Mouse (Mus musculus): ENCODE results near the gene Olfr1337. TPM values are rescaled to one million over a fixed set of nuclear protein-coding genes. Genes with fewer than 3 reads are reported as not detected.
"Not testable (repeated sequence)": the region's sequence is repeated elsewhere in the genome, so short reads cannot be mapped to it uniquely, and the experiment has no call there.

Gene Olfr1337
- not detected in 2 replicates for total RNA-seq (2015; ENCODE audit: low replicate concordance)
- total RNA-seq (2017; ENCODE audit: low replicate concordance): not detected in 2 replicates

DNA sequence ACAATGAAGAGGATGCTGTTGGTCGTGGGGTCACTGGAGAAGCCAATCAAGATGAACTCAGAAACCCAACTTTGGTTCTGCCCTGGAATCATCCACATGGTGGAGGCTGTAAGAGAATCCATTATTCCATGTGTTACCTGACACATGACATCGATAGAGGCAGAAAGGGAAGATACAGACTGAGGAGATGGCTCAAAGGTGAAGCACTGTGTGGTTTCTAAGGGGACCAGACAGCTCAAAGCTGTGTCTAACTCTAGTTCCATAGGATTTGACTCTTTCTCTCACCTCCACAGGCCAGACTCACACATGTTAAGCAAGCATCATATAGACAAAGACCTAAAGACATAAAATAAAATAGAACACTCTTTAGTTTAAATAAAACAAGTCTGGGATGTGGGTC, at the start of gene Olfr1337:
TSS of gene Olfr1337 (minus strand) at position 101 of the 400 bp plus-strand sequence.
- no peak for ATAC-seq (replicated peaks; ENCODE audit: low FRiP score, poor library complexity, severe bottlenecking)

DNA sequence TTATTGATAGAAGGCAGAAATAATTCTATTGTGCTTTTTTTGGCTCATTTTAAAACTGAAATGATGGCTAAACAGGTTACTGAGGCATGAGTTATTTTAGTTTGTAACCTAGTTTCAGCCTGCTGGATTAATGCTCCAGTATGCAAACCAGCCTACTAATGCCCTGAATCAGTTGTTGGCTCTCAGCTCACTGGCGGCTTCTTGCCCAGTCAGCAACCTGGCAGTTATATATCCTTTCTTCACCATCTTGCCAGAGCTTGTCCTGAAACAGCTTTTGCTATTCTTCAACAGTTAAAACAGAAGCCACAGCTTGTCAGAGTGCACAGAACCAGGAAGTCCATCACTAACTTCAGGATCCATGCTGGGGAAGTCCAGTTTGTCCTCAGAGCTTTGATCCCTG, 36.5 kb upstream of the Olfr1337 start:
- no peak for ATAC-seq (replicated peaks; ENCODE audit: low FRiP score, poor library complexity, severe bottlenecking)

DNA sequence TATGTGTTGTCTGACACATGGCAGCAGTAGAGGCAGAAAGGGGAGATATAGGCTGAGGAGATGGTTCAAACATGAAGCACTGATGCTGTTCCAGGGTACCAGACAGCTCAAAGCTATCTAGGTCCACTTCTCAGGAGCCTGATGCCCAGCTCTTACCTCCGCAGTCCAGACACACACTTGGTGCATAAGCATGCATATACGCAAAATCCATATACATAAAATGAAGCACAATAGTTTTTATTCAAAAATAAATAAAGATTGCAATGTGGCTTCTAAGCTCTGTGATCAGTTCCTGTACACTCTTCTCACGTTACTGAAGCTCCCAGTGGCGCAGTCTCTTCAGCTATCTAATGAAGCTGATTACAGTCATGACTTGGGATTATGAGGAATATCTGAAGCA, 27.5 kb upstream of the Olfr1337 start, which contains the start of gene Olfr1335:
TSS of gene Olfr1335 (minus strand) at position 101 of the 400 bp plus-strand sequence.
- ATAC-seq (replicated peaks; ENCODE audit: low FRiP score, poor library complexity, severe bottlenecking): no peak

DNA sequence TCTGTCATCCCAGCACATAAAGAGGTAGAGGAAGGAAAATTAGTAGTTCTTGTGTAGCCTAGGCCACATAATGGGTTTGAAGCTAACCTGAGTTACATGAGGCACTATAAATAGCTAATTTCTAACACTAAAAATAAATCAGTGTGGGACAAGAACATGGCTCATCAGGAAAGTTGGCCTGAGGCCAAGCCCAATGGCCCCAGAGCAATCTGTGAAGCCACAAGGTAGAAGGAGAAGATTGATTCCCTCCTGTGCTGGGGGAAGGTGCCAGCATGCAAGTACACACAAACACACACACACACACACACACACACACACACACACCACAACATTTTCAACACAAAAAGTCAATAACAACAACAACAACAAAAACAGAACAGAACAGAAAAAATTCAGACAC, 10.4 kb upstream of the Olfr1337 start:
- ATAC-seq (replicated peaks; ENCODE audit: low FRiP score, poor library complexity, severe bottlenecking): not testable (repeated sequence)

DNA sequence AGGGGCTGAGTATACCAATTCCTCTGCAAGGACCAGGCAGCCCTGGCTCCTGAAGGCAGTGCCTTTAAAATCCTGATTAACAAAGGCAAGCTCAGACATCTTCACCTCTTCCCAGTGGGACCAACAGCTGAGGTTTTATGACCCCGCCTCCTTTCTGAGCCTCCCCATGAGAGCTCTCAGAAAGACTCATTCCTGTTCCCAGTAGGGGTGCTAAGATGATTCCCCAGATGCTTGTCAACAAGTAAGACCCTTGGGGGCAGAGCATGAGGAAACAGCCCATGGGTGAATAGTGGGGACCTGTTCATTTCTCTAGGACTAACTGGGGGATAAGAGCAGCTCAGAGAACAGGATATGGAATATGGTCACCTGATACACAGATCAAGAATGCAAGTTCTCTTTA, 23.7 kb downstream of the Olfr1337 start, which contains the start of gene Olfr1338:
TSS of gene Olfr1338 (minus strand) at position 101 of the 400 bp plus-strand sequence.
- no peak for ATAC-seq (replicated peaks; ENCODE audit: low FRiP score, poor library complexity, severe bottlenecking)

DNA sequence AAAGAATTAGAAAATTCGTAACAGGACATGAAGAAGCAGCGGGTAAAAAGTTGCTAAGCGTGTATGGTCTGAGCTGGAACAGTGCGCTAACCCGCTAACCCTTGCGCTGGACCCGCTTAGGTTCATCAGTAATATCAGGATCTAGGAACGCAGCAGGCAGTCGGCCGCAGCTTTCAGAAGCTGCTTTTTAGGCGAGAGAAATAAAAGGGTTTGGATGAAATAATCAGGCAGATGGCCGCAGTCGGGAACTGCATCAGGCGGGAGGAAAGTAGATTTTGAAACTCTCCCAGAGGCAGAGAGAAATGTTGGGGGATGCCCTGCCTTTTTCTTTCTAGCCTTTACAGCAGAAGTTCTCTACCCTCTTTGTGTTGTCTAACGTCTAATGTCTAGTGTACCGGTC, 40.5 kb downstream of the Olfr1337 start:
- no peak for ATAC-seq (replicated peaks; ENCODE audit: low FRiP score, poor library complexity, severe bottlenecking)

DNA sequence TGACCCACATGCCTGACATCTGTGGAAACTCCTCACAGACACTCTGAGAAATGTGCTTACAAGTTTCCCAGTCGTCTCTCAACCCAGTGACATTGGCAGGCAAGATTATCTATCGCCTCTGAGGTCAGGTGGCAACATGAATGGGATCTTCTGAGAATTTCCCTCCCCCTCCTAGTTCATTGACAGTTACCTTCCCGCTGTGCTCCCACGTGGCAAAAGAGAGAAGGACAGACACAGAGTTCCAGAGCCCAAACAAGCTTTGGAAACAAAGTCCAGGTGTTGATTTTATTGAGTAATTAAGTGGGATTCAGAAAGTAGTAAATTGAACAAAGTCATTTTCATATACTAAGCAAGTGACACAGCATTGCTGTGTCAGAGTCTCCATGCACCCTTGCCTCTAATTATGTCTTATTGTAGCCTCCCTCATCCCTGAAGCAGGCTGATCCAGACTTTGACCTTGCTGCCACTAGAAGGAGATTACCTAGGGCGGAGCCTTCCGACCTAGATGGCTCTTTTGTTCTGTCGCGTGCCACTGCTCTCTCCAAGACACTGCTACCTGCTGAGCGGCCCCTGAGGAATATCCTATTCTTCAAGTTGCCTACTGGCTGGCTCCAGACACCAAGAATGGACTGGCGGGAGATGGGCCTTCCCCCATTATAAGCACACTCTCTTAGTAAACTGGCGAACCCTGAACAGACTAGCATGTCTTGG, 41.2 kb downstream of the Olfr1337 start:
- no peak for ATAC-seq (replicated peaks; ENCODE audit: low FRiP score, poor library complexity, severe bottlenecking)

DNA sequence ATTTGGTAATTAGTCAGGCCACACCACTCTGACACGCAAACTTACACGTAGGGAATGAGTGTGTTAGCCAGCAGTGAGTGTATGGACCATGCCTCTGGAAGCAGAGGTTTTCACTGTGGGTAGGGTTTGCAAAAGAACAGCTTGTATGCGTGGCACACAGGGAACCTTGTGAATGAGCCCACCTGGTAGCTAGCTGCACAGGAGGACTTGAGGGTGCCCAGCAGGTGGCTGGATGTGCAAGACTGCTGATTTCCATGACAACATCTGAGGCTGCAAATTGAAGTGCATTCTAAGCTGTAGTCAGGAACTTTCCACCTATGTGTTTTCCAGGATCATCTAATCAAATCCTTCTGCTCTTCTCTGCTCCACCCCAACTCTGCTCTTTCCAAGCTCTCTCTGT, 42.8 kb downstream of the Olfr1337 start:
- ATAC-seq (replicated peaks; ENCODE audit: low FRiP score, poor library complexity, severe bottlenecking): no peak

DNA sequence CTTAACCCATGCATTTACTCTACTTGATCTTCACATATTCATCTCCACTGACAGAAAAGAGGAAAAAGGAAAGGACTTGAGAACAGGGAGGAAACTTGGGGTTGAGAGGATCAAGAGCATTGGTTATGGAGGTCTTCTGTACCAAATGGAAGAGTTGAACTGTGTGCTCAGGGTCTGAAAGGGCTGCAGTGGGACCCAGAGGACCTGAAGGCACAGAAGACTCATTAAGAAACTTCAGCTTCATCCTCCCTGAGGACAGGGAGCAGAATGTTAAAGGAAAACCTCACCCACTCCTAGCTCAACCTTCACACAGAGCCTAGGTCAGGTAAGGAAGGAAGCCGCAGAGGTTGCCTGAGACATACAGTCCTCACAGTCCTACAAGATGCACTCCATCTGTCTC, 50.5 kb downstream of the Olfr1337 start, which contains the start of gene Olfr1339:
TSS of gene Olfr1339 (plus strand) at position 301 of the 400 bp plus-strand sequence.
- no peak for ATAC-seq (replicated peaks; ENCODE audit: low FRiP score, poor library complexity, severe bottlenecking)

Other genes with a start within 250 kb of the Olfr1337 start
- not detected in 2 replicates for gene Tmem125, start 238.5 kb downstream of the Olfr1337 start, total RNA-seq (2015; ENCODE audit: low replicate concordance)
- not detected in 2 replicates for gene Tmem125, start 238.5 kb downstream of the Olfr1337 start, total RNA-seq (2017; ENCODE audit: low replicate concordance)
- gene Cfap57, start 161.8 kb downstream of the Olfr1337 start, total RNA-seq (2015; ENCODE audit: low replicate concordance): 0.63 TPM in 1 of 2 replicates, not detected in the other
- 0.51 and 0.84 TPM in 2 replicates for gene Cfap57, start 161.8 kb downstream of the Olfr1337 start, total RNA-seq (2017; ENCODE audit: low replicate concordance)
- 28.4 and 35.1 TPM in 2 replicates for gene Ebna1bp2, start 161.8 kb downstream of the Olfr1337 start, total RNA-seq (2015; ENCODE audit: low replicate concordance)
- gene Ebna1bp2, start 161.8 kb downstream of the Olfr1337 start, total RNA-seq (2017; ENCODE audit: low replicate concordance): 12.6 and 20.6 TPM in 2 replicates
- gene Olfr62, start 123.6 kb downstream of the Olfr1337 start, total RNA-seq (2015; ENCODE audit: low replicate concordance): not detected in 2 replicates
- gene Olfr62, start 123.6 kb downstream of the Olfr1337 start, total RNA-seq (2017; ENCODE audit: low replicate concordance): not detected in 2 replicates
- not detected in 2 replicates for gene Olfr1342, start 89.8 kb downstream of the Olfr1337 start, total RNA-seq (2015; ENCODE audit: low replicate concordance)
- not detected in 2 replicates for gene Olfr1342, start 89.8 kb downstream of the Olfr1337 start, total RNA-seq (2017; ENCODE audit: low replicate concordance)
- not detected in 2 replicates for gene Olfr1341, start 79.1 kb downstream of the Olfr1337 start, total RNA-seq (2015; ENCODE audit: low replicate concordance)
- not detected in 2 replicates for gene Olfr1341, start 79.1 kb downstream of the Olfr1337 start, total RNA-seq (2017; ENCODE audit: low replicate concordance)
- not detected in 2 replicates for gene Olfr1340, start 62.4 kb downstream of the Olfr1337 start, total RNA-seq (2015; ENCODE audit: low replicate concordance)
- gene Olfr1340, start 62.4 kb downstream of the Olfr1337 start, total RNA-seq (2017; ENCODE audit: low replicate concordance): not detected in 2 replicates
- not detected in 2 replicates for gene Olfr1339, start 50.4 kb downstream of the Olfr1337 start, total RNA-seq (2015; ENCODE audit: low replicate concordance)
- not detected in 2 replicates for gene Olfr1339, start 50.4 kb downstream of the Olfr1337 start, total RNA-seq (2017; ENCODE audit: low replicate concordance)
- not detected in 2 replicates for gene Olfr1338, start 23.8 kb downstream of the Olfr1337 start, total RNA-seq (2015; ENCODE audit: low replicate concordance)
- not detected in 2 replicates for gene Olfr1338, start 23.8 kb downstream of the Olfr1337 start, total RNA-seq (2017; ENCODE audit: low replicate concordance)
- not detected in 2 replicates for gene Olfr1335, start 27.4 kb upstream of the Olfr1337 start, total RNA-seq (2015; ENCODE audit: low replicate concordance)
- not detected in 2 replicates for gene Olfr1335, start 27.4 kb upstream of the Olfr1337 start, total RNA-seq (2017; ENCODE audit: low replicate concordance)
- gene Olfr1333, start 53.7 kb upstream of the Olfr1337 start, total RNA-seq (2015; ENCODE audit: low replicate concordance): not detected in 2 replicates
- gene Olfr1333, start 53.7 kb upstream of the Olfr1337 start, total RNA-seq (2017; ENCODE audit: low replicate concordance): not detected in 2 replicates
- not detected in 2 replicates for gene Olfr1331, start 82.1 kb upstream of the Olfr1337 start, total RNA-seq (2015; ENCODE audit: low replicate concordance)
- not detected in 2 replicates for gene Olfr1331, start 82.1 kb upstream of the Olfr1337 start, total RNA-seq (2017; ENCODE audit: low replicate concordance)
- gene Olfr1330, start 106.0 kb upstream of the Olfr1337 start, total RNA-seq (2015; ENCODE audit: low replicate concordance): not detected in 2 replicates
- not detected in 2 replicates for gene Olfr1330, start 106.0 kb upstream of the Olfr1337 start, total RNA-seq (2017; ENCODE audit: low replicate concordance)
- gene Olfr1329, start 134.9 kb upstream of the Olfr1337 start, total RNA-seq (2015; ENCODE audit: low replicate concordance): not detected in 2 replicates
- not detected in 2 replicates for gene Olfr1329, start 134.9 kb upstream of the Olfr1337 start, total RNA-seq (2017; ENCODE audit: low replicate concordance)
- not detected in 2 replicates for gene Olfr1328, start 156.0 kb upstream of the Olfr1337 start, total RNA-seq (2015; ENCODE audit: low replicate concordance)
- not detected in 2 replicates for gene Olfr1328, start 156.0 kb upstream of the Olfr1337 start, total RNA-seq (2017; ENCODE audit: low replicate concordance)
- not detected in 2 replicates for gene Lao1, start 179.0 kb upstream of the Olfr1337 start, total RNA-seq (2015; ENCODE audit: low replicate concordance)
- not detected in 2 replicates for gene Lao1, start 179.0 kb upstream of the Olfr1337 start, total RNA-seq (2017; ENCODE audit: low replicate concordance)

Data from erythroblast, adult 5-6 weeks (primary cell).